Mouse (Mus musculus) lung, adult 2 months (tissue): ENCODE measurements around the gene Brd9. TPM values are rescaled to one million over a fixed set of nuclear protein-coding genes. Genes with fewer than 3 reads are reported as not detected.

Source experiments
- DNase-seq: peaks from one replicate; pipeline ENCODE4 v3.0.0; 2022
- H3K4me1 ChIP-seq: fragments of 200-500 bp; 2 replicates; pipeline ENCODE4 v1.6.1; 2011; ENCODE audit warnings: low read length; ENCODE audit not compliant: control insufficient read depth, insufficient read depth
- H3K4me3 ChIP-seq: fragments of 200-500 bp; replicated peaks from 2 replicates; pipeline ENCODE3; 2011; ENCODE audit warnings: low read depth, mild to moderate bottlenecking, control low read depth, low read length; ENCODE audit errors: extremely low read depth
- CTCF ChIP-seq: fragments of 200-500 bp; IDR thresholded peaks from 2 replicates; pipeline ENCODE4 v1.5.1; 2011; ENCODE audit warnings: mild to moderate bottlenecking, low read length, control low read depth; ENCODE audit not compliant: insufficient read depth
- POLR2A ChIP-seq: fragments of 200-500 bp; IDR thresholded peaks from 2 replicates; pipeline ENCODE4 v1.6.1; 2011; ENCODE audit warnings: low read depth, mild to moderate bottlenecking, control low read depth, low read length, borderline replicate concordance; ENCODE audit errors: extremely low read depth
- WGBS: fragments of 180-500 bp; shearing (Covaris S2); methylation state at CpG from one replicate; pipeline ENCODE4 v1.1.7; 2018; 5-methylcytosine and 5-hydroxymethylcytosine counted together
- polyA plus RNA-seq: library from polyadenylated mRNA; depleted of rRNA; stranded (reverse); fragments of >200 nt; gene quantifications from 2 replicates; pipeline ENCODE4 v1.2.3, GENCODE M21; 2012

Gene Brd9
- polyA plus RNA-seq, 1 experiment = 36.3 TPM

DNA sequence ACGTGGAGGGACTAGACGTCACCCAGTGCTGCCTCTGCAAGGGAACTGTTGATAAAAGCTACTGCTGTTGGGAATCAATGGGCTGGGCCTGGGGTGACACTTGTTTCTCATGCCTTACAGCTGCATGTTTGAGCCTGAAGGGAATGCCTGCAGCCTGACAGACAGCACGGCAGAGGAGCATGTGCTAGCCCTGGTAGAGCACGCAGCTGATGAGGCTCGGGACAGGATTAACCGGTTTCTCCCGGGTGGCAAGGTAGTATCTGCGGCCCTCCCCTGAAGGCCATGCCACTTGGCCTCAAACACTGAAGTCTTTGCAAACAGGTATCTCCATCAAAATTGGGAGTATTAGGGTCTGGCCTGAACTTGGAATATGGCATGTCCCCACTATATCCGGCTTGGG, 7.0 kb downstream of the Brd9 start:
- 89% methylated on average over 9 of the region's 9 CpGs for WGBS
- DNase-seq = no peak
- no peak for TF ChIP-seq CTCF
- no peak for TF ChIP-seq POLR2A
- Histone ChIP-seq H3K4me3 (no peak overlapping the region), H3K4me1 (no peaks in the 10 kb centered on the region)

GRCm38 (mm10) chr13:73953551-73954130, 16.0 kb downstream of the Brd9 start:
- Histone ChIP-seq H3K4me3 (no peak overlapping the region), H3K4me1 (no peaks in the 10 kb centered on the region)
- 91% methylated on average over 1 of the region's 1 CpGs for WGBS
- DNase-seq = no peak
- TF ChIP-seq CTCF (no peak), POLR2A (no peak)

GRCm38 (mm10) chr13:73954666-73955065, 17.1 kb downstream of the Brd9 start:
- Histone ChIP-seq H3K4me1 (no peaks in the 10 kb centered on the region), H3K4me3 (no peak overlapping the region)
- WGBS = 56% methylated on average over 6 of the region's 6 CpGs
- DNase-seq = no peak
- no peak for TF ChIP-seq POLR2A
- TF ChIP-seq CTCF = no peak

- DNase-seq = no peak
- H3K4me1 ChIP-seq = no peaks in the 10 kb centered on the region
- no peak overlapping the region for H3K4me3 ChIP-seq
- 81% methylated on average over 5 of the region's 5 CpGs for WGBS
- TF ChIP-seq CTCF (no peak), POLR2A (no peak)
Measured at GRCm38 (mm10) chr13:73955531-73955930, 17.9 kb downstream of the Brd9 start.

DNA sequence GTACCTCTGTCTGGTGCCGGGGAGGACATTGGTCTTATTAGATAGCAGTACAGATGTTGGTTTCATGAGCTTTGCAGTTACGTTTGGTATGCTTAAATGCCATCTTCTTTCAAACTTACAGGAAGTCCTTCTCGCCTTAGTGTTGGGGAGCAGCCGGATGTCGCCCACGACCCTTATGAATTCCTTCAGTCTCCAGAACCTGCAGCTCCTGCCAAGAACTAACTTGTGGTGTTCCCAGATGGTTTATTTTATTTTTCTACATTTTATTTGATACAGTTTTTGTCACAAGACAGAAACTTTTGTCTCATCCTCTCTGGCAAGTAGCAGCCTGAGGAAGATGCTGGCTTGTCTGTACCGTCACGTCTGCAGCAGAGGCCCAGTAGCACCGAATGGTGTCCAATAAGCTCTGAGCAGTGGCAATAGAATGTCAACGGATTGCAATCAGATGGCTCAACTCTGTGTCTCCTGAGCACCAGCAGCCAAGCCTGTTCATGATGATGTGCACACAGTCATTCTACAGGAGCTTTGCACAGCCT, 22.6 kb downstream of the Brd9 start:
- TF ChIP-seq CTCF = no peak
- no peak for TF ChIP-seq POLR2A
- Histone ChIP-seq H3K4me1 (no peaks in the 10 kb centered on the region), H3K4me3 (no peak overlapping the region)
- DNase-seq = no peak
- WGBS = 79% methylated on average over 10 of the region's 10 CpGs

DNA sequence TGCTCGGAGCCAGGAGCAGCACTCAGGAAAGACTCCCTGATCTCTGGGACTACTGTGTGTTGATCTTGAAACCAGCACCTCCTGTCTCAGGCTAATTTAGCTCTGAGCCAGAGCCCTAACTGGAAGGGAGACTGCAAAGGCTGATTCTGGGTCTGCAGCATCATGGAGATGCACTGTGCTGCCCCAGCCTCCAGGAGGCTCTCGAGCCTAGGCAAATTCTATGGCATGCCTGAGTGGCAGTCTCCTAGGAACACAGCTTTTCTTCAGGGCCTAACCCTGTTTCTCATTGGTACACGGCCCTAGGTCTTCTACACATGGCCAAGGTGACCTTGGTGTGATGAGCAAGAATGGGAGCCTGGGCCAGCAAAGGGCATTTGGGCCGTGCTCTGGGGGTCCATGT, 23.6 kb downstream of the Brd9 start:
- H3K4me1 ChIP-seq = no peaks in the 10 kb centered on the region
- H3K4me3 ChIP-seq = no peak overlapping the region
- DNase-seq = no peak
- WGBS = 82% methylated on average over 4 of the region's 4 CpGs
- TF ChIP-seq POLR2A (no peak), CTCF (peak; percentile 51)

- no peaks in the 10 kb centered on the region for H3K4me1 ChIP-seq
- TF ChIP-seq CTCF = no peak
- TF ChIP-seq POLR2A = no peak
- H3K4me3 ChIP-seq = no peak within 1 kb of the TSS
- no peak for DNase-seq
- 84% methylated on average over 5 of the region's 5 CpGs for WGBS
Measured at GRCm38 (mm10) chr13:73963551-73963950, 25.9 kb downstream of the Brd9 start, which contains the start of gene Zdhhc11. Gene Zdhhc11, plus strand, starts transcription at chr13:73963851.

DNA sequence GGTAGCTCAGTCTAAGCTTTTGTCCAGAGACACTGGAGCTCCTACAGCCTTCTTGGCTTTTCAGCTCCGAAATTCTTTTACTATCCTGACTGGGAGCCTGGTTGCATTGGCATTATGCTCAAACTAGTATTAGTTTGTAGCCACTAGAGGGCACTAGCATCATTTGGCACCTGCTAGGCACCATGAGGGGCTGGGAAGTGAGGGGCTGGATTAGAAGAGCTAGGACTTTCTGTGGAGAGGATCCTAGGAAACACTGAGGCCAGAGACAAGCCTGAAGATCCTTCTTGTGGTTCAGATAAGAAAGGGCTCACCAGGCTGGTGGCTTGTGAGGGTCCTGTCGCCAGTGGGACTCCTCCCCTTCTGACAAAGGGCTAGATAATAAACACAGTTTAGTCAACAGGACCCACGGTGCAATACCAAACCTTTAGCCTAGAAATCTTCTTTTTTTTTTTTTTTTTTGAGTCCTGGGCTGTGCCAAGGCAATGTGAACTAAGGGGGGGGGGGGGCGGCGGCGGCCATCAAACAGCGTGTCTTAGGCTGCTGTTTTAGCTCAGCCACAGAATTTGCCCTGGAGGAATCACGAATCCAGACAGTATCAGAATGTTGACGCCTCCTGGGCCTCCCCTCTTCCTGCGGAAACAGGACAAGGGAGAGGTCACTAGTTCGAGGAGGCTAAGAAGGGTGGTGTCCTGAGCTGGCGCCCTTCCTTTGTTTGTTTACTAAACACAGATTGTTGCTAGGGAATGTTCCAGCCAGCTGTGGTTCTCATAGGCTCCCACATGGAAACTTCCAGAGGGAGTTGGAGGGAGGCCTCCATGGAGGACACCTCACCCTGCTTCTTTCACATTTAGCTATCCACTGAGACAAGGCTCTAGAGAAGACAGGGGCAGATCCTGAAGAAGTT, 33.2 kb downstream of the Brd9 start:
- 11% methylated on average over 12 of the region's 12 CpGs for WGBS
- peak; percentile 69 for DNase-seq
- Histone ChIP-seq H3K4me3 (peak overlapping the region; percentile 50), H3K4me1 (peaks cover 3% of the 10 kb centered on the region; the same call in 1 of the 2 replicates)
- no peak for TF ChIP-seq POLR2A
- TF ChIP-seq CTCF = peak; percentile 78

DNA sequence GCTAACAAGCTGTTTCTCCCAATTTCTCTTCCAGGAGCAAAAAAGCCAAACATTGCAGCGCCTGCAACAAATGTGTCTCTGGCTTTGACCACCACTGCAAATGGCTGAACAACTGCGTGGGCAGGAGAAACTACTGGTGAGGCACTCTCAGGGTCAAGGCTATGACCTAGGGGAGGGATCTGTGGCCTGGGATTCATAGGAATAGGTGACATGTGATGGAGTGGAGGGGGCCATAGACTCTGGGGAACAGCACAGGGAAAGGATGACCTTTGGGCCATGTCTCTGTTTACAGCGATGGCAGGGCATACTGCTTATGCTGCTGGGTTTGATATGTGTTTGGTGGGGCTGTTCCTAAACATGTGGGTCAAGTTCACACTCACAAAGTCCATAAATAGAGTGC, 36.9 kb downstream of the Brd9 start:
- no peak for DNase-seq
- peaks cover 3% of the 10 kb centered on the region; the same call in 1 of the 2 replicates for H3K4me1 ChIP-seq
- 77% methylated on average over 3 of the region's 3 CpGs for WGBS
- no peak overlapping the region for H3K4me3 ChIP-seq
- TF ChIP-seq CTCF (no peak), POLR2A (no peak)
